Mouse (Mus musculus): Measurements from ENCODE around the gene Scd4. TPM values are rescaled to one million over a fixed set of nuclear protein-coding genes. Genes with fewer than 3 reads are reported as not detected.

Gene Scd4
- polyA plus RNA-seq, 1 experiment from 2014 or later: not detected

DNA sequence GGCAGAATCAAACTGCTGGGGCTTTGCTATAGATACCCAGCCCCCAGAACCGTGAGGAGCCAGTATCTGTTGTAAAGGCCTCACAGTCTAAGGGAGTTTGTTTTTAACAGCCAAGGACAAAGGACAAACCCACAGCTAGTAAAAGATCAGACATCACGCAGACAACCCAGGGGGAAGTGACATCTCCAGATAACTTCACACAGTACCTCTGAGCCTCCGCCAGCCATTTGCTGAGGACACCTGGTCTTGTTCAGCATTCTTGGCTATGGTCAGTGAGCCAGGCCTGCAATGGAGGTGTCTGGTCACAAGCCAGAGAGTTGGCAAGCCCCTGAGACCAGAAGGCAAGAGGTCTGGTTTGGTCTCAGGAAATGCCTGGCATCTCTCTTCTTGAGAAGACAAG lies 40.4 kb upstream of the Scd4 start:
- Histone ChIP-seq H3K9ac (ENCODE audit: low read length) (peak overlapping the region; percentile 68), H3K4me2 (peak overlapping the region; percentile 61), H3K4me1 (ENCODE audit: control insufficient read depth, insufficient read depth, low read length) (peaks cover 29% of the 10 kb centered on the region), H3K27me3 (ENCODE audit: control insufficient read depth, insufficient read depth, low read length) (no peaks in the 10 kb centered on the region), H3K9me3 (ENCODE audit: control insufficient read depth, low read length) (no peaks in the 10 kb centered on the region), H3K4me3 (ENCODE audit: low read depth, low read length) (peak overlapping the region; percentile 95; the same call in 1 of the 2 replicates), H3K27ac (ENCODE audit: low read depth, low read length) (peak overlapping the region; percentile 95), H3K36me3 (ENCODE audit: control insufficient read depth, insufficient read depth, low read length) (peaks cover 21% of the 10 kb centered on the region)
- DNase-seq (ENCODE audit: low spot score, missing footprints) (no peak), ATAC-seq (ENCODE audit: low FRiP score) (no peak)
- 65% methylated on average over 3 of the region's 3 CpGs for WGBS

DNA sequence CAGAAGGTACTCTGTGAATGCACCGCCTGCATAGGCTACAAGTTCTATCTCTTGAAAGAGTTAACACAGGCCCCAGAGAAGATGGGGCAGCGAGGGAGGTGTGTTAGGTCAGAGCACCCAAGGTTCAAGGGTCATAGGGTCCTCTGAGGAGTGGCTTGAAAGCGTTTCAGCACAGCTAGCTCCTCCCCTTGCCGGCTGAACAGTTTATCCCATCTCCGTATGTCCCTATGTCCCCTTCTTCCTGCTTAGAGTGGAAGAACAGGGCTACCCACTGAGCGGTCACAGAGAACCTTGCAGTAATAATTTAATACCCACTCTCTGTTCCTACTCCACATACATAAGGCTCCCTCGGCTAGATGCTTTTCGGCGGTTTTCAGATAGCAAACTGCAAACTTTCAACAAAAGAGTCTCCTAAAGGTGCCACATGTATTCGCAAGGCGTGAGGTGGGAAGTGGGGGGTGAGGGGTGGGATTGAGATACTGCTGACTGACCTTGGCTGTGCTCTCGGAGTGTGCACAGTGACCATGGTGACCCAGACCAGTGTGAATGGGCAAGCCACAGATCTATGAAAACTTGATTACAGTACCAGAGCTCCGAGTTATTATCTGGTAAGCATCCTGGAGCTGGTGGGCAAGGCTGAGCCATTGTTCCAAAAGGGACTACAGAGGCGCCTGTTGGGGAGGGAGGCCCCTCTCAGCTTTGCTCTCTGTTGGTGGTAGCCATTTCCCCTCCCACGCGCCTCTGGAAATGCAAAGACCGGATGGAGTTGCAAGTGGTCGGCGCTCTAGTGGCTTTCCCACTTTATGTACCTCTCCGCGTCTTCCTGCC lies 39.7 kb upstream of the Scd4 start, which contains the start of gene Scd2:
Gene Scd2 (plus strand): TSS at position 734 of the 828 bp plus-strand sequence.
- DNase-seq (ENCODE audit: low spot score, missing footprints): no peak
- peak within 1 kb of the TSS; percentile 100 for H3K4me2 ChIP-seq
- no peaks in the 10 kb centered on the region for H3K27me3 ChIP-seq (ENCODE audit: control insufficient read depth, insufficient read depth, low read length)
- peak within 1 kb of the TSS; percentile 97 for H3K27ac ChIP-seq (ENCODE audit: low read depth, low read length)
- peak within 1 kb of the TSS; percentile 95 for H3K4me3 ChIP-seq (ENCODE audit: low read depth, low read length)
- ATAC-seq (ENCODE audit: low FRiP score): no peak
- H3K9ac ChIP-seq (ENCODE audit: low read length): peak within 1 kb of the TSS; percentile 99
- no peaks in the 10 kb centered on the region for H3K9me3 ChIP-seq (ENCODE audit: control insufficient read depth, low read length)
- peaks cover 36% of the 10 kb centered on the region for H3K4me1 ChIP-seq (ENCODE audit: control insufficient read depth, insufficient read depth, low read length)
- 2% methylated on average over 21 of the region's 21 CpGs for WGBS
- peaks cover 27% of the 10 kb centered on the region for H3K36me3 ChIP-seq (ENCODE audit: control insufficient read depth, insufficient read depth, low read length)

DNA sequence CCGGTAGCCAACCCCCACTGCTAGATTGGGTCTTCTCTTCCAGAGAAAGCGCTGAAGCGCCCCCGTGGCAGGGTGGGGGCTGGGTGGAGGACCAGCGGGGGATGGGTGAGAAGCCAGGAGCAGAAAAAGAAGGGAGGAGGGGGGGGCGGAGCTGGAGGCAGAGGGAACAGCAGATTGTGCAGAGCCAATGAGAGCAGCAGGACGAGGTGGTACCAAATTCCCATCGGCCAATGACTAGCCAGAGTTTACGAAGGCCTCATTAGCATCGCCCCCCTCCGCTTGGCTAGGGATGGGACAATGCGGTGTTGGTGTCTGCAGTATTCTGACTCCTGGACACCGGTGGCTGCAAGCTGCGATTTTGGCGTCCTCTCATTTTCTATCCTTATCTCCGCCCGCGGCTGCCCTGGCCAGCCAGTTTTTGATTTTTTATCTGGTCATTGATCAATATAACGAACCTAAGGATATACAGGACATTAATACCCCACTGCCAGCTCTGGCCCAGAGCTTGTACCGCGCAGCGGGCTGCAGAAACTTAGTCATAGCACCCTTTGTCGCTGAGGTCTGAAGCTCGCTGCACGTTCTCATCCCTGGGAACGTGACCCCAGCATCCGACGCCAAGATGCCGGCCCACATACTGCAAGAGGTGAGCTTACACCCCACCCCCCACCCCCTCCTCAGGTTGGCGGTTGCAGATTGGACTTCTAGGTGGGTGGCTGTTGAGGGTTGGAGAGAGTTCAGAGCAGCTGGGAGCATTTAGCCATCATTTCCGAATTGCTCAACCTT lies 38.9 kb upstream of the Scd4 start:
- H3K27me3 ChIP-seq (ENCODE audit: control insufficient read depth, insufficient read depth, low read length): no peaks in the 10 kb centered on the region
- peak overlapping the region; percentile 97 for H3K27ac ChIP-seq (ENCODE audit: low read depth, low read length)
- H3K4me3 ChIP-seq (ENCODE audit: low read depth, low read length): peak overlapping the region; percentile 95
- H3K36me3 ChIP-seq (ENCODE audit: control insufficient read depth, insufficient read depth, low read length): peaks cover 35% of the 10 kb centered on the region
- H3K4me2 ChIP-seq: peak overlapping the region; percentile 100
- under 1% methylated on average over 31 of the region's 31 CpGs for WGBS
- H3K9me3 ChIP-seq (ENCODE audit: control insufficient read depth, low read length): no peaks in the 10 kb centered on the region
- peak; percentile 98 for DNase-seq (ENCODE audit: low spot score, missing footprints)
- peak; percentile 97 for ATAC-seq (ENCODE audit: low FRiP score)
- H3K4me1 ChIP-seq (ENCODE audit: control insufficient read depth, insufficient read depth, low read length): peaks cover 44% of the 10 kb centered on the region
- H3K9ac ChIP-seq (ENCODE audit: low read length): peak overlapping the region; percentile 99

DNA sequence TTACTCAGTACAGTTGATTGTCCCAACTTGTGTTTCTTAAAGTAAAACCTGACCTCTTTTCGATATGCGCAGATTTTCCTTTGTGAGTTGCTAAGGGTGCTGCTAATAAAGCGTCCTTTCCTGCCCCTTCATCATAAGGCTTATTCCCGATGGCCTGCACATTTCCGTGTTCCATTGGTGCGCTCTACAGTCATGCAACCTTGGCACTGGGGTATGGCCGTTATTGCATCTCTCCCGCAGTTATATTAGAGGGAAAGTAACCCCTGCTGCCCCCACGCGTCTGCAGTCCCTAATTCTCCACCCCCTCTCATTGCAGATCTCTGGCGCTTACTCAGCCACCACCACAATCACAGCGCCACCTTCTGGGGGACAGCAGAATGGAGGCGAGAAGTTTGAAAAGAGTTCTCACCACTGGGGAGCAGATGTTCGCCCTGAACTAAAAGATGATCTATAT lies 38.3 kb upstream of the Scd4 start:
- Histone ChIP-seq H3K27ac (ENCODE audit: low read depth, low read length) (peak overlapping the region; percentile 97), H3K4me2 (peak overlapping the region; percentile 100), H3K9me3 (ENCODE audit: control insufficient read depth, low read length) (no peaks in the 10 kb centered on the region), H3K4me1 (ENCODE audit: control insufficient read depth, insufficient read depth, low read length) (peaks cover 48% of the 10 kb centered on the region), H3K36me3 (ENCODE audit: control insufficient read depth, insufficient read depth, low read length) (peaks cover 40% of the 10 kb centered on the region), H3K4me3 (ENCODE audit: low read depth, low read length) (peak overlapping the region; percentile 95), H3K9ac (ENCODE audit: low read length) (peak overlapping the region; percentile 99), H3K27me3 (ENCODE audit: control insufficient read depth, insufficient read depth, low read length) (no peaks in the 10 kb centered on the region)
- ATAC-seq (ENCODE audit: low FRiP score) (peak; percentile 48; the same call in 1 of the 2 replicates), DNase-seq (ENCODE audit: low spot score, missing footprints) (peak; percentile 98)
- WGBS: under 1% methylated on average over 14 of the region's 14 CpGs

DNA sequence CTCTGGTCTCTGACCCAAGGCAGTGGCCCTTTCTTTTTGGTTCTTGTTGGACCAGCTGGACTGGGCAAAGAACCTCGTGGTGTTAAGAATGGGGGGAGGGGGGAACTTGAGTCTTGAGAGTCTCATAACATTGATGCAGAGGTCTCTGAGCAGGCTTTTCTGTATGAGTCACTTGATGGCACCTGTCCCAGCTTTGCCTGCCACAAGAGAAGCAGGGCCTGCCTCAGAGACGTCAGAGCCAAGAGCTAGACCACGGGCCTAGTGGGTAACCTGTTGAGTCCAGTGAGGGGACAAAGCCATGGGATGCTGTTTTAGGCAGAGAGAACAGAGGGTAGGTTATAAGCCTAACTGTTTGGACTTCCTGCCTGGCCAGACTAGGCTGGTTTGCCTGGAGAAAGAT lies 37.6 kb upstream of the Scd4 start:
- Histone ChIP-seq H3K27me3 (ENCODE audit: control insufficient read depth, insufficient read depth, low read length) (no peaks in the 10 kb centered on the region), H3K9me3 (ENCODE audit: control insufficient read depth, low read length) (no peaks in the 10 kb centered on the region)

DNA sequence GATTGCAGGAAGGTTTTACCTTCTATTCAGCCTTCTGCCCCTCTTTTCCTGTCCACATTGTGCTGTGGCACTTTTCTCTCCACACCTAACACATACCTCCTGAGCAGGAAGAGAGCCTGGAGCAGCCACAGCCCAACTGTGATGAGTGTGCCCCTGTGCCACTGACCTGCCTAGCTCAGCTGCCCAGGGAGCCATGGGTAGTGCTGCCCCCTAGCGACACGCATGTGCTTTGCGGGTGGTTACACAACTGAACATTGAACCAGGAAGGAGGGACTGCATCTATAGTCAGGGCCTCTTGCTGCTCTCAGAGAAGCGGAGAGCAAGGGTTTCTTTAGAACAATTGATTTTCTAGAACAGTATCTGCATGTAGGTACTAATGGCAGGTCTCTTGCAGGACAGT lies 37.2 kb upstream of the Scd4 start:
- peak overlapping the region; percentile 100 for H3K4me2 ChIP-seq
- H3K4me1 ChIP-seq (ENCODE audit: control insufficient read depth, insufficient read depth, low read length): peaks cover 56% of the 10 kb centered on the region
- peak overlapping the region; percentile 95 for H3K4me3 ChIP-seq (ENCODE audit: low read depth, low read length)
- no peak overlapping the region for H3K27ac ChIP-seq (ENCODE audit: low read depth, low read length)
- H3K9ac ChIP-seq (ENCODE audit: low read length): peak overlapping the region; percentile 99
- 7% methylated on average over 4 of the region's 4 CpGs for WGBS
- H3K9me3 ChIP-seq (ENCODE audit: control insufficient read depth, low read length): no peaks in the 10 kb centered on the region
- peak; percentile 98 for DNase-seq (ENCODE audit: low spot score, missing footprints)
- H3K27me3 ChIP-seq (ENCODE audit: control insufficient read depth, insufficient read depth, low read length): no peaks in the 10 kb centered on the region
- peaks cover 51% of the 10 kb centered on the region for H3K36me3 ChIP-seq (ENCODE audit: control insufficient read depth, insufficient read depth, low read length)
- no peak for ATAC-seq (ENCODE audit: low FRiP score)

More for the DNA sequence above, 37.6 kb upstream of the Scd4 start:
- Histone ChIP-seq H3K4me2 (peak overlapping the region; percentile 100), H3K36me3 (ENCODE audit: control insufficient read depth, insufficient read depth, low read length) (peaks cover 46% of the 10 kb centered on the region), H3K4me1 (ENCODE audit: control insufficient read depth, insufficient read depth, low read length) (peaks cover 51% of the 10 kb centered on the region), H3K9ac (ENCODE audit: low read length) (peak overlapping the region; percentile 99), H3K27ac (ENCODE audit: low read depth, low read length) (no peak overlapping the region), H3K4me3 (ENCODE audit: low read depth, low read length) (peak overlapping the region; percentile 95)
- WGBS: 11% methylated on average over 3 of the region's 3 CpGs
- DNase-seq (ENCODE audit: low spot score, missing footprints) (no peak), ATAC-seq (ENCODE audit: low FRiP score) (no peak)

DNA sequence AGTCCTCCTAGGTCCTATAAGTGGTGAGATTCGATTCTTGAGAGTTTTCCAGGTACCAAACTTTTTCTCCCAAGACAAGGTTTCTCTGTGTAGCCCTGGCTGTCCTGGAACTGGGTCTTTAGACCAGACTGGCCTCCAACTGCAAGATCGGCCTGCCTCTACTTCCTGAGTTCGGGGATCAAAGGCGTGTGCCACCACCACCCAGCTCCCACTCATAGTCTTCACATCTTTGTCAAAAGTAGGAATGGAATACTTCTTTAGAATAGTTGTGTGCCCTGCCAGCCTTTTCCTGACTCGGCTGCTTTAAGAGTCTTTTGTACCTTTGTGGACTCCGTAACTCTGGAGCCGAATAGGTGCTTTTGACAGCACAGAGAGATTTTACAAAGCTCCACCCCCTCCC lies 36.7 kb upstream of the Scd4 start:
- no peaks in the 10 kb centered on the region for H3K9me3 ChIP-seq (ENCODE audit: control insufficient read depth, low read length)
- peaks cover 56% of the 10 kb centered on the region for H3K4me1 ChIP-seq (ENCODE audit: control insufficient read depth, insufficient read depth, low read length)
- ATAC-seq (ENCODE audit: low FRiP score): no peak
- peak overlapping the region; percentile 99 for H3K9ac ChIP-seq (ENCODE audit: low read length)
- H3K36me3 ChIP-seq (ENCODE audit: control insufficient read depth, insufficient read depth, low read length): peaks cover 56% of the 10 kb centered on the region
- no peaks in the 10 kb centered on the region for H3K27me3 ChIP-seq (ENCODE audit: control insufficient read depth, insufficient read depth, low read length)
- peak overlapping the region; percentile 95 for H3K4me3 ChIP-seq (ENCODE audit: low read depth, low read length)
- no peak overlapping the region for H3K27ac ChIP-seq (ENCODE audit: low read depth, low read length)
- no peak for DNase-seq (ENCODE audit: low spot score, missing footprints)
- H3K4me2 ChIP-seq: peak overlapping the region; percentile 100
- WGBS: 39% methylated on average over 7 of the region's 7 CpGs

DNA sequence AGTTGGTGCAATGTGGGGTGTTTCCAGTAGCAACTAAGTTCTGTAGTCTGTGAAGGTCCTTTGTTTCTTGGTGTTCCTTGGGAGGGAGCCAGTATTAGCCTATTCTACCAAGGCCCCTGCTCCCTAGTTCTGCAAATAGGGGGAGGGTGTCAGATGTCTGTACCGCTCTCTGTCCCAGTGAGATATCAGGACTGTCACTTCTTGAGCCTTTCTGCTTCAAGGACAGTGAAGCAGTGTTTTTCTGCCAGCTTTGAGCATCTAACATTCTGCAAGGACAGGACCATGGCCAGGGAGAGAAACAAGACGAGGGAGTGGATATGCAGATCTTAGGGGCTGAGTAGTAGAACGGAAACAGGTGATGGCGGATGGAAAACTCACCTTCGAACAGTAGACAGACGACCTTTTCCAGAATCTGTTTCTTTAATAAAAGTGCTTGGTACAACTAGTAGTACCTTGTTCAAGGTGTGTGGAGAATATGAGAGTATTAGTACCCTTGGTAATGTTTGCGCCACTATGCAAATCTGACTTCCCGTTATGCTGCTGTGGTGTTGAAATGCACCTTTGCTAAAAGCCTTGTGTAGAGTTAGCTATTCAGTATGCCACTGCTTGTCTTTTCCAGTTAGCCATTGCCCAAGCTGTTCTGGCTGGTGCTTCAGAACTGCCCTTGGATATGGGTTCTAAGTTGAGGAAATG lies 35.7 kb upstream of the Scd4 start:
- Histone ChIP-seq H3K9ac (ENCODE audit: low read length) (peak overlapping the region; percentile 99), H3K4me1 (ENCODE audit: control insufficient read depth, insufficient read depth, low read length) (peaks cover 50% of the 10 kb centered on the region), H3K9me3 (ENCODE audit: control insufficient read depth, low read length) (no peaks in the 10 kb centered on the region), H3K36me3 (ENCODE audit: control insufficient read depth, insufficient read depth, low read length) (peaks cover 63% of the 10 kb centered on the region), H3K4me2 (peak overlapping the region; percentile 100), H3K27ac (ENCODE audit: low read depth, low read length) (no peak overlapping the region), H3K27me3 (ENCODE audit: control insufficient read depth, insufficient read depth, low read length) (no peaks in the 10 kb centered on the region), H3K4me3 (ENCODE audit: low read depth, low read length) (peak overlapping the region; percentile 95)
- 78% methylated on average over 8 of the region's 8 CpGs for WGBS
- no peak for ATAC-seq (ENCODE audit: low FRiP score)
- DNase-seq (ENCODE audit: low spot score, missing footprints): no peak

Data from midbrain, embryonic 11.5 days (tissue).